Mouse (Mus musculus) lung, postnatal 0 days (tissue): ENCODE measurements around the gene Ehmt1.

ENCODE experiments used
- CTCF ChIP-seq: IDR thresholded peaks from 2 replicates; pipeline ENCODE4 v1.5.1; 2016; ENCODE audit warnings: antibody characterized with exemption, mild to moderate bottlenecking
- EP300 ChIP-seq: IDR thresholded peaks from 2 replicates; pipeline ENCODE4 v1.6.1; 2016; ENCODE audit warnings: antibody characterized with exemption, mild to moderate bottlenecking, control low read depth

- TF ChIP-seq EP300 (no peak), CTCF (no peak)
These were observed 30.2 kb upstream of the Ehmt1 start, which contains the start of gene Zmynd19 for GRCm38 (mm10) chr2:24949421-24950188.
